Mouse (Mus musculus): ENCODE data around the gene Trim7. TPM values are rescaled to one million over a fixed set of nuclear protein-coding genes. Genes with fewer than 3 reads are reported as not detected.
A peak's percentile ranks its signal among the peaks of the same experiment; 100 is the strongest.

Gene Trim7
- polyA plus RNA-seq, 1 experiment from 2014 or later = 4.8 TPM

- no peak for ATAC-seq (ENCODE audit: low FRiP score, low TSS enrichment)
- H3K36me3 ChIP-seq (ENCODE audit: insufficient read depth, low read length) = peaks cover 74% of the 10 kb centered on the region
- no peak overlapping the region for H3K4me3 ChIP-seq (ENCODE audit: low read length)
- peaks cover 4% of the 10 kb centered on the region for H3K4me1 ChIP-seq (ENCODE audit: insufficient read depth, low read length)
- 34% methylated on average over 4 of the region's 4 CpGs for WGBS
- H3K27ac ChIP-seq (ENCODE audit: low read length) = no peak overlapping the region
- H3K9me3 ChIP-seq (ENCODE audit: low read length) = no peaks in the 10 kb centered on the region
- H3K4me2 ChIP-seq (replicated peaks; ENCODE audit: low read depth, low read length) = no peak overlapping the region
- H3K9ac ChIP-seq (replicated peaks; ENCODE audit: low read length) = no peak overlapping the region
- H3K27me3 ChIP-seq (ENCODE audit: insufficient read depth, low read length) = no peaks in the 10 kb centered on the region
These were observed 16.5 kb upstream of the Trim7 start for GRCm38 (mm10) chr11:48809434-48809830.

GRCm38 (mm10) chr11:48810142-48810541, 15.8 kb upstream of the Trim7 start:
- H3K4me3 ChIP-seq (ENCODE audit: low read length) = no peak overlapping the region
- no peak overlapping the region for H3K27ac ChIP-seq (ENCODE audit: low read length)
- no peak for ATAC-seq (ENCODE audit: low FRiP score, low TSS enrichment)
- no peak overlapping the region for H3K9ac ChIP-seq (replicated peaks; ENCODE audit: low read length)
- H3K4me2 ChIP-seq (replicated peaks; ENCODE audit: low read depth, low read length) = no peak overlapping the region
- H3K9me3 ChIP-seq (ENCODE audit: low read length) = no peaks in the 10 kb centered on the region
- peaks cover 66% of the 10 kb centered on the region for H3K36me3 ChIP-seq (ENCODE audit: insufficient read depth, low read length)
- H3K4me1 ChIP-seq (ENCODE audit: insufficient read depth, low read length) = peaks cover 12% of the 10 kb centered on the region
- H3K27me3 ChIP-seq (ENCODE audit: insufficient read depth, low read length) = no peaks in the 10 kb centered on the region
- WGBS = 81% methylated on average over 2 of the region's 2 CpGs

GRCm38 (mm10) chr11:48813782-48814181, 12.2 kb upstream of the Trim7 start:
- Histone ChIP-seq H3K9ac (replicated peaks; ENCODE audit: low read length) (no peak overlapping the region), H3K27ac (ENCODE audit: low read length) (no peak overlapping the region), H3K27me3 (ENCODE audit: insufficient read depth, low read length) (no peaks in the 10 kb centered on the region), H3K4me1 (ENCODE audit: insufficient read depth, low read length) (peaks cover 23% of the 10 kb centered on the region), H3K4me3 (ENCODE audit: low read length) (no peak overlapping the region), H3K4me2 (replicated peaks; ENCODE audit: low read depth, low read length) (no peak overlapping the region), H3K9me3 (ENCODE audit: low read length) (no peaks in the 10 kb centered on the region), H3K36me3 (ENCODE audit: insufficient read depth, low read length) (peaks cover 32% of the 10 kb centered on the region)
- ATAC-seq (ENCODE audit: low FRiP score, low TSS enrichment) = no peak

GRCm38 (mm10) chr11:48815851-48816250, 10.1 kb upstream of the Trim7 start:
- peak overlapping the region; percentile 91 for H3K9ac ChIP-seq (replicated peaks; ENCODE audit: low read length)
- no peak for ATAC-seq (ENCODE audit: low FRiP score, low TSS enrichment)
- no peak overlapping the region for H3K27ac ChIP-seq (ENCODE audit: low read length)
- H3K4me1 ChIP-seq (ENCODE audit: insufficient read depth, low read length) = peaks cover 23% of the 10 kb centered on the region
- H3K9me3 ChIP-seq (ENCODE audit: low read length) = no peaks in the 10 kb centered on the region
- 68% methylated on average over 16 of the region's 16 CpGs for WGBS
- no peaks in the 10 kb centered on the region for H3K27me3 ChIP-seq (ENCODE audit: insufficient read depth, low read length)
- peak overlapping the region; percentile 89 for H3K4me2 ChIP-seq (replicated peaks; ENCODE audit: low read depth, low read length)
- peaks cover 22% of the 10 kb centered on the region for H3K36me3 ChIP-seq (ENCODE audit: insufficient read depth, low read length)
- H3K4me3 ChIP-seq (ENCODE audit: low read length) = peak overlapping the region; percentile 83

GRCm38 (mm10) chr11:48816281-48816781, 9.6 kb upstream of the Trim7 start:
- WGBS = 1% methylated on average over 21 of the region's 23 CpGs
- peak; percentile 55 for ATAC-seq (ENCODE audit: low FRiP score, low TSS enrichment)
- Histone ChIP-seq H3K27ac (ENCODE audit: low read length) (peak overlapping the region; percentile 76), H3K4me2 (replicated peaks; ENCODE audit: low read depth, low read length) (peak overlapping the region; percentile 89), H3K4me1 (ENCODE audit: insufficient read depth, low read length) (peaks cover 23% of the 10 kb centered on the region), H3K4me3 (ENCODE audit: low read length) (peak overlapping the region; percentile 83), H3K9me3 (ENCODE audit: low read length) (no peaks in the 10 kb centered on the region), H3K9ac (replicated peaks; ENCODE audit: low read length) (peak overlapping the region; percentile 91), H3K27me3 (ENCODE audit: insufficient read depth, low read length) (no peaks in the 10 kb centered on the region), H3K36me3 (ENCODE audit: insufficient read depth, low read length) (peaks cover 19% of the 10 kb centered on the region)

GRCm38 (mm10) chr11:48816800-48817665, 8.9 kb upstream of the Trim7 start, which contains the start of gene Trim41:
Gene Trim41, minus strand, starts transcription at chr11:48817353.
- peak within 1 kb of the TSS; percentile 91 for H3K9ac ChIP-seq (replicated peaks; ENCODE audit: low read length)
- peak within 1 kb of the TSS; percentile 83 for H3K4me3 ChIP-seq (ENCODE audit: low read length)
- H3K36me3 ChIP-seq (ENCODE audit: insufficient read depth, low read length) = peaks cover 12% of the 10 kb centered on the region; the same call in 1 of the 2 replicates
- H3K4me1 ChIP-seq (ENCODE audit: insufficient read depth, low read length) = peaks cover 23% of the 10 kb centered on the region
- ATAC-seq (ENCODE audit: low FRiP score, low TSS enrichment) = peak; percentile 96
- peak within 1 kb of the TSS; percentile 89 for H3K4me2 ChIP-seq (replicated peaks; ENCODE audit: low read depth, low read length)
- under 1% methylated on average over 74 of the region's 77 CpGs for WGBS
- H3K27me3 ChIP-seq (ENCODE audit: insufficient read depth, low read length) = no peaks in the 10 kb centered on the region
- H3K27ac ChIP-seq (ENCODE audit: low read length) = peak within 1 kb of the TSS; percentile 97
- no peaks in the 10 kb centered on the region for H3K9me3 ChIP-seq (ENCODE audit: low read length)

GRCm38 (mm10) chr11:48817794-48818193, 8.1 kb upstream of the Trim7 start:
- Histone ChIP-seq H3K36me3 (ENCODE audit: insufficient read depth, low read length) (peaks cover 4% of the 10 kb centered on the region; the same call in 1 of the 2 replicates), H3K27ac (ENCODE audit: low read length) (peak overlapping the region; percentile 97), H3K9ac (replicated peaks; ENCODE audit: low read length) (peak overlapping the region; percentile 91), H3K4me3 (ENCODE audit: low read length) (peak overlapping the region; percentile 83), H3K4me2 (replicated peaks; ENCODE audit: low read depth, low read length) (peak overlapping the region; percentile 87), H3K4me1 (ENCODE audit: insufficient read depth, low read length) (peaks cover 23% of the 10 kb centered on the region), H3K27me3 (ENCODE audit: insufficient read depth, low read length) (no peaks in the 10 kb centered on the region), H3K9me3 (ENCODE audit: low read length) (no peaks in the 10 kb centered on the region)
- 3% methylated on average over 9 of the region's 9 CpGs for WGBS
- no peak for ATAC-seq (ENCODE audit: low FRiP score, low TSS enrichment)

GRCm38 (mm10) chr11:48818346-48818745, 7.6 kb upstream of the Trim7 start:
- Histone ChIP-seq H3K9ac (replicated peaks; ENCODE audit: low read length) (peak overlapping the region; percentile 67), H3K27me3 (ENCODE audit: insufficient read depth, low read length) (no peaks in the 10 kb centered on the region), H3K4me1 (ENCODE audit: insufficient read depth, low read length) (peaks cover 26% of the 10 kb centered on the region), H3K4me2 (replicated peaks; ENCODE audit: low read depth, low read length) (peak overlapping the region; percentile 87), H3K27ac (ENCODE audit: low read length) (peak overlapping the region; percentile 97; the same call in 1 of the 2 replicates), H3K36me3 (ENCODE audit: insufficient read depth, low read length) (no peaks in the 10 kb centered on the region; the same call in 1 of the 2 replicates), H3K9me3 (ENCODE audit: low read length) (no peaks in the 10 kb centered on the region), H3K4me3 (ENCODE audit: low read length) (peak overlapping the region; percentile 83)
- under 1% methylated on average over 16 of the region's 16 CpGs for WGBS
- no peak for ATAC-seq (ENCODE audit: low FRiP score, low TSS enrichment)

- no peak overlapping the region for H3K9ac ChIP-seq (replicated peaks; ENCODE audit: low read length)
- no peak for ATAC-seq (ENCODE audit: low FRiP score, low TSS enrichment)
These were observed 6.2 kb upstream of the Trim7 start for GRCm38 (mm10) chr11:48819614-48820307.

More at GRCm38 (mm10) chr11:48819614-48820307, 6.2 kb upstream of the Trim7 start:
- H3K36me3 ChIP-seq (ENCODE audit: insufficient read depth, low read length) = no peaks in the 10 kb centered on the region
- H3K4me1 ChIP-seq (ENCODE audit: insufficient read depth, low read length) = peaks cover 25% of the 10 kb centered on the region
- no peaks in the 10 kb centered on the region for H3K9me3 ChIP-seq (ENCODE audit: low read length)
- WGBS = 75% methylated on average over 7 of the region's 7 CpGs
- H3K27me3 ChIP-seq (ENCODE audit: insufficient read depth, low read length) = peaks cover 3% of the 10 kb centered on the region; the same call in 1 of the 2 replicates
- H3K27ac ChIP-seq (ENCODE audit: low read length) = no peak overlapping the region
- H3K4me3 ChIP-seq (ENCODE audit: low read length) = no peak overlapping the region
- no peak overlapping the region for H3K4me2 ChIP-seq (replicated peaks; ENCODE audit: low read depth, low read length)

All from kidney, embryonic 16.5 days (tissue).